8 mouse cellular contexts compared by ENCODE assay signal in the genomic region with DNA sequence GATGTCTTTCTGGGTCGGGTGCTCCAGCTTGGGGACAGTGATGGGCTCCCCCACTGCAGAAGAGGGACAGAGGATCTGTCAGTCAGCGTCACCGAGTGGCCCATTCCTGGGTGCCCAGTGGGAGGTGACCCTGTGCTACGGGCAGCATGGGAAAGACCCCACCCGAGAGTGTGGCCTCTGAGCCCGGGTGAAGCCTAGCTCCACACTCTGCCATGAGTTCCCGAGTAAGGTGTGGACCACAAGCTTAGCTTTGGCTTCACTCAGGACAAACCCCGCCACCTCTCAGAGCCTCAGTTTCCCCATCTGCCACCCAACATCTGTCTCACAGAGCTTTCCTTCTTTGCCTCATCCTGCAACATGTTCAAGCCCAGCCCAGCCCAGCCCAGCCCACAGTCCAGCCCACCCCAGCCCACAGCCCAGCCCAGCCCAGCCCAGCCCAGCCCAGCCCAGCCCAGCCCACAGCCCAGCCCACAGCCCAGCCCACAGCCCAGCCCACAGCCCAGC. TPM values are rescaled to one million over a fixed set of nuclear protein-coding genes. Genes with fewer than 3 reads are reported as not detected.
DNase-seq lines count a peak whose midpoint lies in the region; ATAC-seq and TF ChIP-seq lines count a peak whose summit lies in the region.

No protein-coding gene starts in this region.

- H3K27ac ChIP-seq in midbrain, embryonic 10.5 days (replicated peaks) = peak overlapping the region; percentile 10; the same call in 1 of the 2 replicates
- no peak overlapping the region for H3K27ac ChIP-seq in midbrain, postnatal 0 days (ENCODE audit: low read depth, low read length)
- no peak overlapping the region for H3K27ac ChIP-seq in limb, embryonic 15.5 days
- H3K27ac ChIP-seq in stomach, embryonic 15.5 days = 0 out of 2 replicates have a peak overlapping the region, but pooled peaks have one; percentile 16

- H3K4me1 ChIP-seq in midbrain, embryonic 10.5 days = peaks cover 31% of the 10 kb centered on the region
- no peaks in the 10 kb centered on the region for H3K4me1 ChIP-seq in midbrain, postnatal 0 days (ENCODE audit: insufficient read depth, low read length)
- H3K4me1 ChIP-seq in limb, embryonic 15.5 days = peaks cover 15% of the 10 kb centered on the region
- H3K4me1 ChIP-seq in stomach, embryonic 15.5 days = peaks cover 20% of the 10 kb centered on the region

- no peak for TF ChIP-seq CTCF in midbrain, postnatal 0 days (IDR thresholded peaks at IDR 0.05)

- H3K27me3 ChIP-seq in midbrain, embryonic 10.5 days (ENCODE audit: low read depth, poor library complexity, severe bottlenecking) = 0 out of 2 replicates have a peak, but pooled peaks cover 3% of the 10 kb centered on the region
- no peaks in the 10 kb centered on the region for H3K27me3 ChIP-seq in midbrain, postnatal 0 days (ENCODE audit: insufficient read depth, low read length)
- no peaks in the 10 kb centered on the region for H3K27me3 ChIP-seq in limb, embryonic 15.5 days
- no peaks in the 10 kb centered on the region for H3K27me3 ChIP-seq in stomach, embryonic 15.5 days (replicated peaks)

- no peak overlapping the region for H3K4me2 ChIP-seq in midbrain, postnatal 0 days (ENCODE audit: low read depth, low read length, poor library complexity, severe bottlenecking)
- no peak overlapping the region for H3K4me2 ChIP-seq in limb, embryonic 15.5 days
- H3K4me2 ChIP-seq in stomach, embryonic 15.5 days = no peak overlapping the region

- 0 out of 2 replicates have a peak overlapping the region, but pooled peaks have one; percentile 7 for H3K4me3 ChIP-seq in midbrain, embryonic 10.5 days
- H3K4me3 ChIP-seq in midbrain, postnatal 0 days (ENCODE audit: low read depth, low read length) = no peak overlapping the region
- H3K4me3 ChIP-seq in limb, embryonic 15.5 days = no peak overlapping the region
- H3K4me3 ChIP-seq in stomach, embryonic 15.5 days (replicated peaks) = no peak overlapping the region

- H3K9ac ChIP-seq in midbrain, postnatal 0 days (replicated peaks; ENCODE audit: low read length, poor library complexity, severe bottlenecking) = no peak overlapping the region
- H3K9ac ChIP-seq in limb, embryonic 15.5 days = no peak overlapping the region
- H3K9ac ChIP-seq in stomach, embryonic 15.5 days = no peak overlapping the region

- WGBS in midbrain, embryonic 10.5 days = 57% methylated on average over 8 of the region's 8 CpGs
- WGBS in midbrain, postnatal 0 days = 63% methylated on average over 8 of the region's 8 CpGs
- 56% methylated on average over 8 of the region's 8 CpGs for WGBS in limb, embryonic 15.5 days
- 62% methylated on average over 8 of the region's 8 CpGs for WGBS in stomach, embryonic 15.5 days

- DNase-seq in adrenal gland, adult (ENCODE audit: inconsistent age in 2 of 2, low spot score in 1 of 2) = peak; percentile 39 to 55
- no peak for DNase-seq in adrenal gland, adult 8-10 months
- peak; percentile 37 for DNase-seq in midbrain, embryonic 10.5 days (ENCODE audit: low spot score)
- DNase-seq in midbrain, postnatal 0 days (ENCODE audit: low spot score) = no peak
- DNase-seq in cerebellum, adult 8-10 months = no peak
- no peak for DNase-seq in ovary, adult 18-20 months (ENCODE audit: low spot score)

- no peaks in the 10 kb centered on the region; the same call in 1 of the 2 replicates for H3K36me3 ChIP-seq in midbrain, embryonic 10.5 days
- no peaks in the 10 kb centered on the region for H3K36me3 ChIP-seq in midbrain, postnatal 0 days (ENCODE audit: insufficient read depth, low read length)
- H3K36me3 ChIP-seq in limb, embryonic 15.5 days = no peaks in the 10 kb centered on the region
- no peaks in the 10 kb centered on the region; the same call in 1 of the 2 replicates for H3K36me3 ChIP-seq in stomach, embryonic 15.5 days

- no peak for ATAC-seq in midbrain, postnatal 0 days (ENCODE audit: low FRiP score)
- 0 out of 2 replicates have a peak, but pooled peaks have one; percentile 23 for ATAC-seq in limb, embryonic 15.5 days (ENCODE audit: insufficient number of reproducible peaks, low FRiP score, low TSS enrichment, low read depth)
- 0 out of 2 replicates have a peak, but pooled peaks have one; percentile 25 for ATAC-seq in stomach, embryonic 15.5 days (ENCODE audit: insufficient read depth, low FRiP score, low read depth)

- H3K9me3 ChIP-seq in midbrain, embryonic 10.5 days (replicated peaks) = no peaks in the 10 kb centered on the region
- H3K9me3 ChIP-seq in midbrain, postnatal 0 days (ENCODE audit: low read length) = no peaks in the 10 kb centered on the region
- no peaks in the 10 kb centered on the region for H3K9me3 ChIP-seq in limb, embryonic 15.5 days
- H3K9me3 ChIP-seq in stomach, embryonic 15.5 days = no peaks in the 10 kb centered on the region

RNA-seq across cellular contexts. Expression of a gene that starts 13.8 kb away (rescaled TPM):
- total RNA-seq in adrenal gland, adult 8-10 months (2022) = 10 to 100 TPM; 32.5 to 46.9 (median 40.3) TPM
- 9.7 and 10.0 TPM in 2 replicates for polyA plus RNA-seq in midbrain, embryonic 10.5 days (2016; fragmentation: Nextera tagmentation; extraction: Ambion mirVana)
- total RNA-seq in midbrain, postnatal 0 days (2014; rRNA removed) = 23.3 and 26.3 TPM in 2 replicates
- 13.5 and 19.8 TPM in 2 replicates for polyA plus RNA-seq in midbrain, postnatal 0 days (2015; fragmentation: Nextera tagmentation; extraction: Ambion mirVana)
- polyA plus RNA-seq in limb, embryonic 15.5 days (2015; fragmentation: Nextera tagmentation; extraction: Ambion mirVana) = 15.6 and 16.7 TPM in 2 replicates
- polyA plus RNA-seq in stomach, embryonic 15.5 days (2015; fragmentation: Nextera tagmentation; extraction: Ambion mirVana) = 19.1 and 19.4 TPM in 2 replicates

RNA-seq across cellular contexts. Expression of a gene that starts 27.8 kb away (rescaled TPM):
- 100 to 1,000 TPM; 138 to 436 (median 316) TPM for total RNA-seq in adrenal gland, adult 8-10 months (2022)
- polyA plus RNA-seq in midbrain, embryonic 10.5 days (2016; fragmentation: Nextera tagmentation; extraction: Ambion mirVana) = 10.9 and 13.6 TPM in 2 replicates
- total RNA-seq in midbrain, postnatal 0 days (2014; rRNA removed) = 34.5 and 35.3 TPM in 2 replicates
- polyA plus RNA-seq in midbrain, postnatal 0 days (2015; fragmentation: Nextera tagmentation; extraction: Ambion mirVana) = 32.0 and 33.1 TPM in 2 replicates
- 139 and 142 TPM in 2 replicates for polyA plus RNA-seq in limb, embryonic 15.5 days (2015; fragmentation: Nextera tagmentation; extraction: Ambion mirVana)
- 70.2 and 72.0 TPM in 2 replicates for polyA plus RNA-seq in stomach, embryonic 15.5 days (2015; fragmentation: Nextera tagmentation; extraction: Ambion mirVana)

Comparison
In these comparisons a context has a peak if more than half of its experiments do, and no peak if none do; other contexts are left out.
1. DNase-seq: peak in adrenal gland, adult (2 of 2) and midbrain, embryonic 10.5 days (single experiment); none in adrenal gland, adult 8-10 months (single experiment), midbrain, postnatal 0 days (single experiment), cerebellum, adult 8-10 months (single experiment) and ovary, adult 18-20 months (single experiment).
2. H3K27ac ChIP-seq: peak in midbrain, embryonic 10.5 days (single experiment) and stomach, embryonic 15.5 days (single experiment); none in midbrain, postnatal 0 days (single experiment) and limb, embryonic 15.5 days (single experiment).